Mouse (Mus musculus) olfactory bulb, adult 2 months (tissue): ENCODE data around the gene Zfp641. TPM values are rescaled to one million over a fixed set of nuclear protein-coding genes. Genes with fewer than 3 reads are reported as not detected.

ENCODE experiments used
- H3K27ac ChIP-seq: fragments of 200-500 bp; 2 replicates; pipeline ENCODE4 v1.5.1; 2012; ENCODE audit warnings: low read depth, low read length; ENCODE audit not compliant: insufficient read depth
- H3K4me1 ChIP-seq: fragments of 200-500 bp; 2 replicates; pipeline ENCODE4 v1.6.1; 2012; ENCODE audit warnings: low read length; ENCODE audit not compliant: control insufficient read depth, insufficient read depth
- H3K4me3 ChIP-seq: fragments of 200-500 bp; 2 replicates; pipeline ENCODE4 v1.5.1; 2012; ENCODE audit warnings: mild to moderate bottlenecking, low read depth, low read length, moderate library complexity; ENCODE audit not compliant: insufficient read depth
- CTCF ChIP-seq: fragments of 200-500 bp; IDR thresholded peaks from 2 replicates; pipeline ENCODE4 v1.5.1; 2012; ENCODE audit warnings: low read depth, mild to moderate bottlenecking, low read length, moderate library complexity; ENCODE audit not compliant: insufficient read depth
- POLR2A ChIP-seq: fragments of 200-500 bp; IDR thresholded peaks from 2 replicates; pipeline ENCODE4 v1.6.1; 2012; ENCODE audit warnings: mild to moderate bottlenecking, low read depth, low read length, moderate library complexity; ENCODE audit not compliant: insufficient read depth
- WGBS: fragments of 180-500 bp; shearing (Covaris S2); methylation state at CpG from one replicate; pipeline ENCODE4 v1.1.7; 2018; 5-methylcytosine and 5-hydroxymethylcytosine counted together
- polyA plus RNA-seq: library from polyadenylated mRNA; stranded (reverse); fragments of >200 nt; gene quantifications from 2 replicates; pipeline ENCODE4 v1.2.4, GENCODE M21; 2012; ENCODE audit warnings: low replicate concordance; ENCODE audit not compliant: missing spikeins, insufficient read depth, insufficient read length

Gene Zfp641
- polyA plus RNA-seq, 1 experiment = not detected

DNA sequence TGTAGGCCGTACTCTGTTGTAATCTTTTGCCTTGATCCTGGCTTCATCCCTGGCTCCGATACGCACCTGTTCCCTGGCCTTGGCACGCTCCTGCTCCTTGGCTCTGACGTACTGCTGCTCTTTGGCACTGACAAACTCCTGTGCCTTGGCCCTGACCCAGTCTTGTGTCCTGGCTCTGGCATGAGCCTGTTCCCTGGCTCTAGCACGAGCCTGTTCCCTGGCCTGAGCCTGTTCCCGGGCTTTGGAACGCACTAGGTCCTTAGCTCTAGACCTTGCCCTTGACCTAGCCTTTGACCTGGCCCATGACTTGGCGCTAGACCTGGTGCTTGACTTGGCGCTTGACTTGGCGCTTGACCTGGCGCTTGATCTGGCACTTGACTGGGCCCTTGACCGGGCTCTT lies 39.7 kb downstream of the Zfp641 start:
- H3K27ac ChIP-seq = no peak overlapping the region
- no peak overlapping the region for H3K4me3 ChIP-seq
- 87% methylated on average over 13 of the region's 13 CpGs for WGBS
- TF ChIP-seq POLR2A (no peak), CTCF (no peak)
- no peaks in the 10 kb centered on the region for H3K4me1 ChIP-seq

Other genes with a start within 250 kb of the Zfp641 start
- gene Pfkm, start 203.6 kb downstream of the Zfp641 start, polyA plus RNA-seq = 219 TPM in 1 of 2 replicates, not detected in the other
- gene Senp1, start 202.4 kb downstream of the Zfp641 start, polyA plus RNA-seq = not detected in 2 replicates
- not detected in 2 replicates for gene Asb8, start 130.5 kb downstream of the Zfp641 start, polyA plus RNA-seq
- not detected in 2 replicates for gene Ccdc184, start 129.0 kb downstream of the Zfp641 start, polyA plus RNA-seq
- not detected in 2 replicates for gene Olfr288, start 100.6 kb downstream of the Zfp641 start, polyA plus RNA-seq
- not detected in 2 replicates for gene Gm44579, start 75.2 kb downstream of the Zfp641 start, polyA plus RNA-seq
- gene Olfr287, start 75.1 kb downstream of the Zfp641 start, polyA plus RNA-seq = not detected in 2 replicates
- not detected in 2 replicates for gene Olfr286, start 61.7 kb downstream of the Zfp641 start, polyA plus RNA-seq
- not detected in 2 replicates for gene H1fnt, start 38.9 kb downstream of the Zfp641 start, polyA plus RNA-seq
- gene Olfr285, start 21.2 kb upstream of the Zfp641 start, polyA plus RNA-seq = not detected in 2 replicates
- gene Olfr284, start 44.8 kb upstream of the Zfp641 start, polyA plus RNA-seq = not detected in 2 replicates
- not detected in 2 replicates for gene Olfr283, start 84.8 kb upstream of the Zfp641 start, polyA plus RNA-seq
- gene Olfr282, start 135.1 kb upstream of the Zfp641 start, polyA plus RNA-seq = not detected in 2 replicates
- gene Olfr281, start 156.4 kb upstream of the Zfp641 start, polyA plus RNA-seq = not detected in 2 replicates
- gene OR5BS1P, start 173.7 kb upstream of the Zfp641 start, polyA plus RNA-seq = not detected in 2 replicates
- not detected in 2 replicates for gene Lalba, start 186.6 kb upstream of the Zfp641 start, polyA plus RNA-seq
- gene Olfr279, start 196.2 kb upstream of the Zfp641 start, polyA plus RNA-seq = 143 TPM in 1 of 2 replicates, not detected in the other
- gene Kansl2, start 238.1 kb upstream of the Zfp641 start, polyA plus RNA-seq = not detected in 2 replicates